Mouse (Mus musculus) neural tube, embryonic 13.5 days (tissue): Measurements from ENCODE around the gene Rnf157. TPM values are rescaled to one million over a fixed set of nuclear protein-coding genes. Genes with fewer than 3 reads are reported as not detected.
"Not testable (repeated sequence)": the region's sequence is repeated elsewhere in the genome, so short reads cannot be mapped to it uniquely, and the experiment has no call there.

Source experiments
- ATAC-seq: fragments of 200-750 bp; cut with Nextera tagmentation; 2 replicates; pipeline ENCODE4 v1.8.0; 2017; ENCODE audit warnings: low read depth, mild to moderate bottlenecking, moderate TSS enrichment, moderate library complexity
- H3K27ac ChIP-seq: fragments of 300-500 bp; sonication (generic); replicated peaks from 2 replicates; pipeline ENCODE4 v1.5.1; 2015; ENCODE audit warnings: moderate library complexity, mild to moderate bottlenecking, inconsistent platforms
- H3K27me3 ChIP-seq: fragments of 300-500 bp; sonication (generic); 2 replicates; pipeline ENCODE4 v1.6.1; 2015; ENCODE audit warnings: mild to moderate bottlenecking, inconsistent platforms
- H3K36me3 ChIP-seq: fragments of 300-500 bp; sonication (generic); 2 replicates; pipeline ENCODE4 v1.6.1; 2015; ENCODE audit warnings: mild to moderate bottlenecking, inconsistent platforms
- H3K4me1 ChIP-seq: fragments of 300-500 bp; sonication (generic); replicated peaks from 2 replicates; pipeline ENCODE4 v1.6.1; 2015; ENCODE audit warnings: inconsistent platforms
- H3K4me2 ChIP-seq: fragments of 300-500 bp; sonication (generic); 2 replicates; pipeline ENCODE4 v1.6.1; 2015; ENCODE audit warnings: inconsistent platforms, mild to moderate bottlenecking, moderate library complexity
- H3K4me3 ChIP-seq: fragments of 300-500 bp; sonication (generic); 2 replicates; pipeline ENCODE4 v1.5.1; 2015; ENCODE audit warnings: mild to moderate bottlenecking, inconsistent platforms
- H3K9ac ChIP-seq: fragments of 300-500 bp; sonication (generic); 2 replicates; pipeline ENCODE4 v1.6.1; 2015; ENCODE audit warnings: moderate library complexity, mild to moderate bottlenecking, inconsistent platforms
- H3K9me3 ChIP-seq: fragments of 300-500 bp; sonication (generic); 2 replicates; pipeline ENCODE4 v1.6.1; 2016; ENCODE audit warnings: inconsistent platforms
- WGBS: fragments of 180-500 bp; shearing (Covaris S2); methylation state at CpG from one replicate; pipeline ENCODE4 v1.1.7; 2015; 5-methylcytosine and 5-hydroxymethylcytosine counted together
- polyA plus RNA-seq: library from polyadenylated mRNA; unstranded; fragments of >200 nt; fragmentation: Nextera tagmentation; extraction: Ambion mirVana; gene quantifications from 2 replicates; pipeline ENCODE4 v1.2.1, GENCODE M21; 2015

Gene Rnf157
- polyA plus RNA-seq, 1 experiment from 2014 or later = 72.0 TPM

DNA sequence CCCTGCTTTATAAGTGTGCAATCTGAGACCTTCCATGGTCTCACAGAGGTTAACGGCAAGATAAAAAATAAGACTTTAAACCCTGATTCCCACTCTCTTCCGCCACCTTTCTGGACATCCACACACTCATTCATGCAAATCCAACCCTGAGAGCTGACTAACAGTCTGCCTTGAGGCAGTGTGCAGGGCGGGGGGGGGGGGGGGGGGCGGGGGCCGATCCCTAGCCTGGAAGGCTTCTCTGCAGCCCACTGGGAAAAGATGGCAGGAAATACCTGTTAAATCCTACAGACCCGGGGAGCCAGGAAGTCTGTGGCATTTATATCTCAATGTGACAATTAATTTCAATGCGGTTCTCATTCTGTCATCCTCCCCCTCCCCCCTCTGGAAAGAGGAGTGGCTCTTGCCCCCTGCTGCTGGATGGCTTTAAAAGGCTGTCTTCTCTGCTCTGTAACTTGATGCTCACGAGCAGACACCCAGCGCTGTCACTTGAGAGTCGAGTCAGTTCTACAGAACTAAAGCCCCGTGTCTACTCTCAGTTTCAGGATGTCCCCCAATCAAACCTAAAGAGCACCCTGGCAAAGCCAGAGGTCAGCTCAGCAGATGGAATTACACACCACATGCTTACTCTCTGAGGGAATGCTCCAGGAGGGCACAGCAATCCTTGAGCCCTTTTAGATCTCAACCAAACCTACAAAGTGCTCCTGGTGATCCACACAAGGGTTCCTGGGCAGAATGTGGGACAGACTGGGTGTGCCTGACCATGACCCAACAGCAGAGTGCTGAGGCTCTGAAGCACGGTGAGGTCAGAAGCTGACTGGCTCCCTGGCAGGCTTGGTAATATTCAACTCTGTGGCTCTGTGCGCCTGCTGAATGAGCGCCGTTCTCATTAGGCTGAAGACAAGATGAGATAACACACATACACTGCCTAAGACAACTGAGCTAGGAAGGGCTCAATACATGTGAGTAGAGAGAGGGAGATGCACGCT lies 25.5 kb downstream of the Rnf157 start:
- no peaks in the 10 kb centered on the region for H3K9me3 ChIP-seq
- H3K4me2 ChIP-seq = peak overlapping the region; percentile 41
- H3K27me3 ChIP-seq = no peaks in the 10 kb centered on the region
- peak; percentile 40; the same call in 1 of the 2 replicates for ATAC-seq
- peak overlapping the region; percentile 70 for H3K27ac ChIP-seq
- peaks cover 18% of the 10 kb centered on the region for H3K36me3 ChIP-seq
- no peak overlapping the region for H3K4me3 ChIP-seq
- H3K9ac ChIP-seq = peak overlapping the region; percentile 52
- peaks cover 28% of the 10 kb centered on the region for H3K4me1 ChIP-seq
- 16% methylated on average over 15 of the region's 16 CpGs for WGBS

- H3K4me1 ChIP-seq = peaks cover 28% of the 10 kb centered on the region
- no peaks in the 10 kb centered on the region for H3K9me3 ChIP-seq
- no peak overlapping the region; the same call in 1 of the 2 replicates for H3K9ac ChIP-seq
- no peak overlapping the region for H3K4me3 ChIP-seq
- no peak overlapping the region for H3K4me2 ChIP-seq
- WGBS = 48% methylated on average over 5 of the region's 5 CpGs
- H3K36me3 ChIP-seq = peaks cover 24% of the 10 kb centered on the region
- H3K27me3 ChIP-seq = no peaks in the 10 kb centered on the region
- H3K27ac ChIP-seq = no peak overlapping the region
- ATAC-seq = no peak
These were observed 26.8 kb downstream of the Rnf157 start for GRCm38 (mm10) chr11:116385999-116386398.

DNA sequence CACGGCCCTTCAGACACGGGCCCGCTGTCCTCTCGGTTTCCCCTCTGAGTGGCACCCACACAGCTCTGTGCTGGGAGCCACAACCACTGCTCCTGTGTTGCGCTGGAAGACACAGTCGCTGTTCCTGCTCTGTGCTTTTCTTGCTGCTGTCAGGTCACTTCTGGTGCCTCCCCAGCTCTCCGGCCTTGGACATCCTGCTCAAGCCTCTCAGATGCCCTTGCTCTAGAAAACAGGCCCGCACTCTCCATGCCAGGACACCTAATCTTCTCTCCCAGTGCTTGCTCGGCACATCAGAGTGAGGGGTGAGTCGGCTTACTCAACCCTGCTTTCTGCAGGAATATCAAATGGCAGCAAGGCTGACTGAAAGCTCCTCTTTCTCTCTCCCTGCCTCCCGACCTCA lies 28.7 kb downstream of the Rnf157 start:
- Histone ChIP-seq H3K9me3 (no peaks in the 10 kb centered on the region), H3K4me1 (peaks cover 28% of the 10 kb centered on the region), H3K27me3 (no peaks in the 10 kb centered on the region), H3K4me3 (no peak overlapping the region), H3K27ac (no peak overlapping the region), H3K9ac (no peak overlapping the region), H3K4me2 (no peak overlapping the region), H3K36me3 (peaks cover 24% of the 10 kb centered on the region)
- no peak for ATAC-seq
- WGBS = 84% methylated on average over 11 of the region's 11 CpGs

DNA sequence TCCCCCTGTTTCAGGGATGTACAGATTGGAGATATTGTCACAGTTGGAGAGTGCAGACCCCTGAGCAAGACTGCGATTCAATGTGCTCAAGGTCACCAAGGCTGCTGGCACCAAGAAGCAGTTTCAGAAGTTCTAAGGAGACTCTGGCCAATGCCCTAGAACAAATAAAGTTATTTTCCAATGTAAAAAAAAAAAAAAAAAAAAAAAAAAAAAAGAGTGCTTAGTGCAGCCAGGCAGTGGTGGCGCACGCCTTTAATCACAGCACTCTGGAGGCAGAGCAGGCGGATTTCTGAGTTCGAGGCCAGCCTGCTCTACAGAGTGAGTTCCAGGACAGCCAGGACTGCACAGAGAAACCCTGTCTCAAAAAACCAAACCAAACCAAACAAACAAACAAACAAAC lies 29.8 kb downstream of the Rnf157 start:
- not testable (repeated sequence) for H3K27me3 ChIP-seq, ATAC-seq, H3K9ac ChIP-seq, H3K27ac ChIP-seq, H3K4me2 ChIP-seq, H3K4me3 ChIP-seq, H3K9me3 ChIP-seq
- peaks cover 24% of the 10 kb centered on the region for H3K36me3 ChIP-seq
- H3K4me1 ChIP-seq = peaks cover 21% of the 10 kb centered on the region
- WGBS = 95% methylated on average over 5 of the region's 5 CpGs

DNA sequence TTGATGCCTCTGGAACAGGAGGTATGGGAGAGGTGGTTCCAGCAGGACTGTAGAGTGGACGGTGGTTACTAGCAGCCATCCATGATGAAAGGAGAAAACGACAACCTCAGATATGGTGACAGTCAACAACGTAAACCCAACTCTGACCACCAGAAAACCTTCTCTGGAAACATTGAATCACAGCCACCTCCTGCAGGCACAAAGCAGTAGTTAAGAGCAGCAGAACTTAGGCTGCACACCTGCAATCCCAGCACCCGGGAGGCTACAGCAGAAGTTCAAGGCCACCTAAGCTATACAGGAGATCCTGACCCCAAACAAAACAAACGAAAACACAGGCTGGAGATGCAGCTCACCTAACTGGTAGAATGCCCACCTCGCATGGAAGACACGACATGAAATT lies 32.1 kb downstream of the Rnf157 start:
- no peaks in the 10 kb centered on the region for H3K27me3 ChIP-seq
- ATAC-seq = no peak
- H3K36me3 ChIP-seq = peaks cover 24% of the 10 kb centered on the region
- 86% methylated on average over 7 of the region's 7 CpGs for WGBS
- H3K9ac ChIP-seq = no peak overlapping the region
- H3K4me1 ChIP-seq = no peaks in the 10 kb centered on the region
- H3K27ac ChIP-seq = no peak overlapping the region
- H3K4me3 ChIP-seq = no peak overlapping the region
- no peaks in the 10 kb centered on the region for H3K9me3 ChIP-seq
- no peak overlapping the region for H3K4me2 ChIP-seq

- WGBS = 88% methylated on average over 6 of the region's 6 CpGs
- Histone ChIP-seq H3K36me3 (peaks cover 24% of the 10 kb centered on the region), H3K4me2 (no peak overlapping the region), H3K27ac (no peak overlapping the region), H3K4me1 (no peaks in the 10 kb centered on the region), H3K9me3 (no peaks in the 10 kb centered on the region), H3K4me3 (no peak overlapping the region), H3K27me3 (no peaks in the 10 kb centered on the region), H3K9ac (no peak overlapping the region)
- ATAC-seq = no peak
These were observed 33.3 kb downstream of the Rnf157 start for GRCm38 (mm10) chr11:116379530-116379929.

DNA sequence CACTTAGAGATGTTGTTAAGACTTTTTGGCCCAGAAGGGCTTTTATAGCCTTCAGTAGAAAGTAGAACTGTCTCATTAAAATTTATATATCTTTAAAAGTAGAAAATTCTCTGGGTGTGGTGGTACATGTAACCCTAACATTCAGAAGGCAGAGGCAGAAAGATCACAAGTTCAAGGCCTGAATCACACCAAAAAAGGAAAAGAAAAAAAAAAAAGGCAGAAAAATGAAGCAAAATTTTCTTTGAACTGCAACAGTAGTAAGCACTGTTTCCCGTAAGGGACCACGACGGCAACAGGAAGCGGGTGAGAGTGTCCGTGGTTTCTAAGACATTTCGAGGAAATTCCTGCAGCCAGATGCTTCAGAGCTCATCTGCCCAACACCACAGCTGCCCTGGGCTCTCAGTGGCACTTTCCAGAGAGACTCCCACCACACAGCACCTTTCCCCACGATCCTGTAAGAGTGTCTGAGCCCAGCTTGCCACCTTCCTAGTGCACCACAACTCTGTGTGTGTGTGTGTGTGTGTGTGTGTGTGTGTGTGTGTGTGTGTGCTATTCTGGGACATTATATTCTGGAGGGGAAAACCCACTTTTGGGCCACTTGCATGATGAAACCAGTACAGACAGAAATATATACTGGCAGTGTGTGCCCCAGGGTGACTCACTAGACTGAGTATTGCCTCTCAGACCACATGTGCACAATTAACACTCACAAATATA lies 35.7 kb downstream of the Rnf157 start:
- no peak overlapping the region for H3K4me2 ChIP-seq
- WGBS = 75% methylated on average over 7 of the region's 7 CpGs
- no peak overlapping the region for H3K9ac ChIP-seq
- no peaks in the 10 kb centered on the region for H3K27me3 ChIP-seq
- H3K4me1 ChIP-seq = no peaks in the 10 kb centered on the region
- no peaks in the 10 kb centered on the region for H3K9me3 ChIP-seq
- no peak overlapping the region for H3K4me3 ChIP-seq
- no peak for ATAC-seq
- peaks cover 3% of the 10 kb centered on the region; the same call in 1 of the 2 replicates for H3K36me3 ChIP-seq
- H3K27ac ChIP-seq = no peak overlapping the region

- ATAC-seq = no peak
- 90% methylated on average over 4 of the region's 4 CpGs for WGBS
- Histone ChIP-seq H3K9ac (no peak overlapping the region), H3K4me3 (no peak overlapping the region), H3K27ac (no peak overlapping the region), H3K4me2 (no peak overlapping the region), H3K9me3 (no peaks in the 10 kb centered on the region), H3K4me1 (no peaks in the 10 kb centered on the region), H3K27me3 (no peaks in the 10 kb centered on the region), H3K36me3 (peaks cover 3% of the 10 kb centered on the region; the same call in 1 of the 2 replicates)
These were observed 40.9 kb downstream of the Rnf157 start for GRCm38 (mm10) chr11:116371894-116372450.

- no peak overlapping the region for H3K4me2 ChIP-seq
- no peak overlapping the region for H3K9ac ChIP-seq
- no peak for ATAC-seq
- no peaks in the 10 kb centered on the region for H3K9me3 ChIP-seq
- H3K4me3 ChIP-seq = no peak overlapping the region
- WGBS = 69% methylated on average over 5 of the region's 5 CpGs
- no peak overlapping the region for H3K27ac ChIP-seq
- H3K4me1 ChIP-seq = no peaks in the 10 kb centered on the region; the same call in 1 of the 2 replicates
- H3K27me3 ChIP-seq = no peaks in the 10 kb centered on the region
- H3K36me3 ChIP-seq = peaks cover 3% of the 10 kb centered on the region; the same call in 1 of the 2 replicates
These were observed 43.2 kb downstream of the Rnf157 start for GRCm38 (mm10) chr11:116369633-116370032.

GRCm38 (mm10) chr11:116369051-116369450 lies 43.8 kb downstream of the Rnf157 start:
- 88% methylated on average over 14 of the region's 14 CpGs for WGBS
- Histone ChIP-seq H3K27me3 (no peaks in the 10 kb centered on the region), H3K4me1 (no peaks in the 10 kb centered on the region; the same call in 1 of the 2 replicates), H3K36me3 (peaks cover 3% of the 10 kb centered on the region; the same call in 1 of the 2 replicates), H3K9me3 (no peaks in the 10 kb centered on the region), H3K9ac (no peak overlapping the region), H3K4me2 (no peak overlapping the region), H3K4me3 (no peak overlapping the region), H3K27ac (no peak overlapping the region)
- no peak for ATAC-seq

DNA sequence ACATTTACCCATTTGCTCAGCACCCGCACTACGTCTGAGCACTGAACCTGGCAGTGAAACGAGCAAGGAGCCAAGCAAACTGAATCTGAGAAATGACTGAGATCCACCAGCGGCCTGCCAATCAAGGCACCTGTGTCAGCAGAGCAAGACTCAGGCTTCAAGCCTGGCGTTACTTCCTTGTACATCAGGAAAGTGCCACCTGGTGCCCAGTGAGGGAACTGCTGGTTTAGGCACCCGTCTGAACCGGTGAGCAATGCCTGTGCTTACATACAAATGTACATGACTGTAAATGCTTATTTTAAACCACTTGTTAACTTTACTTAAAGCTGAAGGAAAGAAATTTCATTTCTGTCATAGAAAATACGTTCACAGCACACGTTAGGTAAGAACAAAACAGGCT lies 44.7 kb downstream of the Rnf157 start:
- Histone ChIP-seq H3K4me1 (no peaks in the 10 kb centered on the region; the same call in 1 of the 2 replicates), H3K4me2 (no peak overlapping the region), H3K9ac (no peak overlapping the region), H3K36me3 (peaks cover 3% of the 10 kb centered on the region; the same call in 1 of the 2 replicates), H3K27me3 (no peaks in the 10 kb centered on the region), H3K4me3 (no peak overlapping the region), H3K27ac (no peak overlapping the region), H3K9me3 (no peaks in the 10 kb centered on the region)
- 22% methylated on average over 9 of the region's 9 CpGs for WGBS
- peak; percentile 61; the same call in 1 of the 2 replicates for ATAC-seq

GRCm38 (mm10) chr11:116366647-116367046 lies 46.2 kb downstream of the Rnf157 start:
- H3K4me2 ChIP-seq = no peak overlapping the region
- peaks cover 10% of the 10 kb centered on the region for H3K36me3 ChIP-seq
- no peak overlapping the region for H3K4me3 ChIP-seq
- no peaks in the 10 kb centered on the region; the same call in 1 of the 2 replicates for H3K4me1 ChIP-seq
- H3K27me3 ChIP-seq = no peaks in the 10 kb centered on the region
- no peak for ATAC-seq
- H3K9ac ChIP-seq = no peak overlapping the region
- H3K9me3 ChIP-seq = no peaks in the 10 kb centered on the region
- H3K27ac ChIP-seq = no peak overlapping the region
- WGBS = 91% methylated on average over 1 of the region's 1 CpGs
